Mouse (Mus musculus) testis, postnatal 10 days (tissue): ENCODE measurements around the gene Fkbp6.
"Not testable (repeated sequence)": the region's sequence is repeated elsewhere in the genome, so short reads cannot be mapped to it uniquely, and the experiment has no call there.

Experiments
- DNase-seq: peaks from one replicate; pipeline ENCODE4 v3.0.0; 2021; ENCODE audit warnings: low spot score

Gene Fkbp6

GRCm38 (mm10) chr5:135349862-135350261 lies at the start of gene Fkbp6:
TSS of gene Fkbp6 (minus strand) at chr5:135350044.
- DNase-seq: peak; percentile 70

GRCm38 (mm10) chr5:135399382-135399781 lies 49.5 kb upstream of the Fkbp6 start:
- peak; percentile 66 for DNase-seq

GRCm38 (mm10) chr5:135395826-135396225 lies 46.0 kb upstream of the Fkbp6 start:
- DNase-seq: no peak

GRCm38 (mm10) chr5:135394004-135394823 lies 44.4 kb upstream of the Fkbp6 start, which contains the start of gene Pom121:
TSS of gene Pom121 (minus strand) at chr5:135394546.
- DNase-seq: peak; percentile 90

- DNase-seq: no peak
Measured at GRCm38 (mm10) chr5:135383771-135384170, 33.9 kb upstream of the Fkbp6 start.

- no peak for DNase-seq
Measured at GRCm38 (mm10) chr5:135382746-135383145, 32.9 kb upstream of the Fkbp6 start.

GRCm38 (mm10) chr5:135381356-135381925 lies 31.6 kb upstream of the Fkbp6 start:
- no peak for DNase-seq

- no peak for DNase-seq
Measured at GRCm38 (mm10) chr5:135380681-135381080, 30.8 kb upstream of the Fkbp6 start.

GRCm38 (mm10) chr5:135376341-135376740 lies 26.5 kb upstream of the Fkbp6 start:
- no peak for DNase-seq

GRCm38 (mm10) chr5:135375167-135375566 lies 25.3 kb upstream of the Fkbp6 start:
- peak; percentile 78 for DNase-seq

GRCm38 (mm10) chr5:135373601-135374000 lies 23.8 kb upstream of the Fkbp6 start:
- no peak for DNase-seq

- no peak for DNase-seq
Measured at GRCm38 (mm10) chr5:135371195-135371594, 21.4 kb upstream of the Fkbp6 start.

- peak; percentile 98 for DNase-seq
Measured at GRCm38 (mm10) chr5:135369787-135370654, 20.2 kb upstream of the Fkbp6 start, which contains the start of gene Nsun5. TSS of gene Nsun5 (plus strand) at chr5:135369953.

- not testable (repeated sequence) for DNase-seq
Measured at GRCm38 (mm10) chr5:135369196-135369595, 19.4 kb upstream of the Fkbp6 start.

- DNase-seq: no peak
Measured at GRCm38 (mm10) chr5:135368312-135368711, 18.5 kb upstream of the Fkbp6 start.

GRCm38 (mm10) chr5:135367841-135368240 lies 18.0 kb upstream of the Fkbp6 start:
- no peak for DNase-seq

GRCm38 (mm10) chr5:135363540-135363939 lies 13.7 kb upstream of the Fkbp6 start:
- DNase-seq: peak; percentile 72

- DNase-seq: no peak
Measured at GRCm38 (mm10) chr5:135362572-135362971, 12.7 kb upstream of the Fkbp6 start.

GRCm38 (mm10) chr5:135359772-135360171 lies 9.9 kb upstream of the Fkbp6 start:
- DNase-seq: no peak

GRCm38 (mm10) chr5:135357556-135357955 lies 7.7 kb upstream of the Fkbp6 start:
- DNase-seq: peak; percentile 78

GRCm38 (mm10) chr5:135356090-135356489 lies 6.2 kb upstream of the Fkbp6 start:
- DNase-seq: no peak

GRCm38 (mm10) chr5:135353564-135353963 lies 3.7 kb upstream of the Fkbp6 start:
- peak; percentile 77 for DNase-seq
